Mouse (Mus musculus) kidney, adult 2 months (tissue): ENCODE measurements at regions not wholly inside any gene's neighbourhood (a gene's known extent, or its start where the extent isn't known, plus 50 kb on each side); places are given as distances from the start of the nearest gene placed in this dataset.

Experiments used
- DNase-seq: peaks from one replicate; pipeline ENCODE4 v3.0.0; 2021
- H3K27ac ChIP-seq: fragments of 200-500 bp; 2 replicates; pipeline ENCODE4 v1.5.1; 2012; ENCODE audit warnings: low read depth, low read length, control low read depth, inconsistent platforms; ENCODE audit not compliant: insufficient read depth
- H3K27me3 ChIP-seq: fragments of 200-500 bp; replicated peaks from 2 replicates; pipeline ENCODE4 v1.6.1; 2012; ENCODE audit warnings: mild to moderate bottlenecking, moderate library complexity, low read length, inconsistent platforms; ENCODE audit not compliant: control insufficient read depth, insufficient read depth
- H3K36me3 ChIP-seq: fragments of 200-500 bp; 2 replicates; pipeline ENCODE4 v1.6.1; 2012; ENCODE audit warnings: mild to moderate bottlenecking, moderate library complexity, low read length, inconsistent platforms; ENCODE audit not compliant: control insufficient read depth, insufficient read depth
- H3K4me1 ChIP-seq: fragments of 200-500 bp; 2 replicates; pipeline ENCODE4 v1.6.1; 2011; ENCODE audit warnings: low read length; ENCODE audit not compliant: control insufficient read depth, insufficient read depth
- H3K4me3 ChIP-seq: fragments of 200-500 bp; 2 replicates; pipeline ENCODE4 v1.5.1; 2011; ENCODE audit warnings: mild to moderate bottlenecking, low read depth, low read length, control low read depth; ENCODE audit not compliant: insufficient read depth
- CTCF ChIP-seq: fragments of 200-500 bp; conservative IDR thresholded peaks from 2 replicates; pipeline ENCODE4 v1.5.1; 2011; ENCODE audit warnings: low read depth, mild to moderate bottlenecking, control low read depth, low read length, moderate library complexity, mixed read lengths; ENCODE audit not compliant: insufficient read depth, insufficient read length
- POLR2A ChIP-seq: fragments of 200-500 bp; IDR thresholded peaks from one replicate; pipeline ENCODE4 v1.6.1; 2011; ENCODE audit warnings: low read depth, low read length, control low read depth
- WGBS: fragments of 180-500 bp; shearing (Covaris S2); methylation state at CpG from one replicate; pipeline ENCODE4 v1.1.7; 2018; 5-methylcytosine and 5-hydroxymethylcytosine counted together

DNA sequence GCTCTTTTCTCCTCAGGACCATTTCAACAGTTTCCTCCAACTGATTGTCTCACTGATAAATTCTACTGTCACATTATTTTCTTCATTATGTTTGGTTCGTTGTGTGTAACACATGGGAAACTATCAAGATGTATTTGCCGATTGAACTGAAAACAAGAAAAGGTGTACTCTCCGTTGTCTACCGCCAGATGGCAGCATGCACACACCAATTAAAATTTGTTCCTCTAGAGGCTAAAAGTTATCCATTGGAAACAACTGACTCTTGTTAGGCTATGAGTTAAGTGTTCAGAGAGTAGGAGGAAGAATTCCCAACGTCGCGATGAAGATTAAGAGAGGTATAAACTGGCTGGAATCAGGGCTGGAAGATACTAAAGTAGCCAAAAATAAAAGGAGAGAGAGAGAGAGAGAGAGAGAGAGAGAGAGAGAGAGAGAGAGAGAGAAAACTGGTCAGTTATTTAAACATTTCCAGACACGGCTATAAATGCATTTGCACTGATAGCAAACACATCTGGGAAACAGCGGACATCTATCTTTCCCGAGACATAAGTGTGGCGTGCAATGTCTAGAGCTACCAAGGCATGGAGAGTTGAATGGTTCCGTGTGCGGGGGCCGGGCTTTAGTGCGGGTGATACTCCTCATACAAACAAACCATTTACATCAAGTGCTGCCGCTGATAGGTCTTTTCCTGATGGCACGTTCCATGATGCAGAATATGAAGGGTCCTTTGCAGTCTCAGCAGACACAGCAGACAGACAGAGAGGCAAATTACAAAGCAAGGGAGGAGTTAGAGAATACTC, 470.3 kb downstream of the Kcnj2 start:
- H3K4me3 ChIP-seq, result no peak overlapping the region
- no peaks in the 10 kb centered on the region for H3K36me3 ChIP-seq
- TF ChIP-seq CTCF (peak; percentile 22; the same call in 1 of the 2 replicates), POLR2A (no peak)
- H3K4me1 ChIP-seq, result no peaks in the 10 kb centered on the region
- 30% methylated on average over 17 of the region's 17 CpGs for WGBS
- no peak overlapping the region for H3K27ac ChIP-seq
- no peaks in the 10 kb centered on the region for H3K27me3 ChIP-seq
- peak; percentile 47 for DNase-seq

- Histone ChIP-seq H3K4me3 (no peak overlapping the region), H3K36me3 (no peaks in the 10 kb centered on the region), H3K27me3 (no peaks in the 10 kb centered on the region; the same call in 1 of the 2 replicates), H3K4me1 (no peaks in the 10 kb centered on the region), H3K27ac (no peak overlapping the region)
- TF ChIP-seq CTCF (peak; percentile 33; the same call in 1 of the 2 replicates), POLR2A (no peak)
- DNase-seq, result peak; percentile 60
- WGBS, result 14% methylated on average over 3 of the region's 3 CpGs
These were observed 471.7 kb downstream of the Kcnj2 start for GRCm38 (mm10) chr11:111537654-111538053.

- Histone ChIP-seq H3K4me1 (no peaks in the 10 kb centered on the region), H3K27ac (no peak overlapping the region), H3K4me3 (no peak overlapping the region), H3K36me3 (no peaks in the 10 kb centered on the region), H3K27me3 (no peaks in the 10 kb centered on the region; the same call in 1 of the 2 replicates)
- TF ChIP-seq CTCF, result no peak
- TF ChIP-seq POLR2A, result no peak
- no peak for DNase-seq
- 61% methylated on average over 6 of the region's 6 CpGs for WGBS
These were observed 474.0 kb downstream of the Kcnj2 start for GRCm38 (mm10) chr11:111539960-111540359.

DNA sequence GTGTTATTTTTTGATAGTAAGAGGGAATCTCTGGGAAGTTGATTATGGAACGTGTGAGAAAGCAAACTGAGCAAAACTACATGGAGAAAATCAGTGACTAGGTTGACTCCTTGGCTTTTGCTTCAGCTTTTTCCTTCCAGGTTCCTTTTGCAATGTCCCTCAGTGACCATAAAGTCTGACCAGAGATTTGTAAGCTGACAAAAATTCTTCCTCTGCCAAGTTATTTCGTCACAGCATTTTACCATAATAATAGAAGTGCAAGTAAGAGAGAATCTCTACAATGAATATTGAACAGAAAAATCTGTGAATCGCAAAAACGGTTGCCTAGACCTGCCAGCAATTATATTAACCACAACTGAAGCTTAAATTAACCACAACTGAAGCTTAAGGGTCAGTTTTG, 479.3 kb downstream of the Kcnj2 start:
- Histone ChIP-seq H3K27me3 (no peaks in the 10 kb centered on the region; the same call in 1 of the 2 replicates), H3K36me3 (no peaks in the 10 kb centered on the region), H3K27ac (no peak overlapping the region), H3K4me1 (no peaks in the 10 kb centered on the region), H3K4me3 (no peak overlapping the region)
- 82% methylated on average over 4 of the region's 4 CpGs for WGBS
- DNase-seq, result no peak
- TF ChIP-seq CTCF (no peak), POLR2A (no peak)

DNA sequence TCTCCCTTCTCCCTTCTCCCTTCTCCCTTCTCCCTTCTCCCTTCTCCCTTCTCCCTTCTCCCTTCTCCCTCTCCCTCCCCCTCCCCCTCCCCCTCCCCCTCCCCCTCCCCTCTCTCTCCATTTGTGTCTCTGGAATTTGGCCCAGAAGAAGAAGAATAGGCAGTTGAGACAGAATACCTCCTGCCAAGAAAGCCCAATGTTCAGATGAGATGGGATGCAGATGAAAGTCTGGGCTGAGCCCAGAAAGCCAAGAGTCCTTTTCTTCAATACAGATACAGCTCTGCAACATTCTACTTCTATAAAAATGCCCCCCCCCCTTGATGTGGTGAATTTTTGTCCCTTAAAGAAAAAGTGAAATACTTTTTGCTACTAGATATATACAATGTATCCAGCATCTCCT, 489.2 kb downstream of the Kcnj2 start:
- H3K36me3 ChIP-seq, result no peaks in the 10 kb centered on the region
- no peak for DNase-seq
- no peaks in the 10 kb centered on the region for H3K27me3 ChIP-seq
- TF ChIP-seq POLR2A, result no peak
- no peak for TF ChIP-seq CTCF
- H3K4me1 ChIP-seq, result no peaks in the 10 kb centered on the region
- H3K4me3 ChIP-seq, result no peak overlapping the region
- no peak overlapping the region for H3K27ac ChIP-seq

- Histone ChIP-seq H3K36me3 (no peaks in the 10 kb centered on the region), H3K27me3 (no peaks in the 10 kb centered on the region), H3K4me3 (no peak overlapping the region), H3K27ac (no peak overlapping the region), H3K4me1 (no peaks in the 10 kb centered on the region)
- no peak for DNase-seq
- WGBS, result 75% methylated on average over 6 of the region's 6 CpGs
- TF ChIP-seq POLR2A (no peak), CTCF (no peak)
These were observed 489.7 kb downstream of the Kcnj2 start for GRCm38 (mm10) chr11:111555615-111556014.

- no peak overlapping the region for H3K27ac ChIP-seq
- no peaks in the 10 kb centered on the region for H3K4me1 ChIP-seq
- no peak for TF ChIP-seq CTCF
- no peak for TF ChIP-seq POLR2A
- no peak overlapping the region for H3K4me3 ChIP-seq
- no peaks in the 10 kb centered on the region for H3K27me3 ChIP-seq
- no peak for DNase-seq
- H3K36me3 ChIP-seq, result no peaks in the 10 kb centered on the region
- 66% methylated on average over 9 of the region's 9 CpGs for WGBS
These were observed 492.6 kb downstream of the Kcnj2 start for GRCm38 (mm10) chr11:111558302-111559140.
